Mouse (Mus musculus) CD8-positive naive resting alpha-beta T cell, adult 2 months (primary cell): ENCODE measurements around the gene Sfrp5.

Experiments used
- DNase-seq, 2 experiments: peaks; one replicate each; pipeline ENCODE4 v3.0.0; 2022; ENCODE audit warnings: low read depth in 2 of 2, low spot score in 2 of 2

The Sfrp5 gene

DNA sequence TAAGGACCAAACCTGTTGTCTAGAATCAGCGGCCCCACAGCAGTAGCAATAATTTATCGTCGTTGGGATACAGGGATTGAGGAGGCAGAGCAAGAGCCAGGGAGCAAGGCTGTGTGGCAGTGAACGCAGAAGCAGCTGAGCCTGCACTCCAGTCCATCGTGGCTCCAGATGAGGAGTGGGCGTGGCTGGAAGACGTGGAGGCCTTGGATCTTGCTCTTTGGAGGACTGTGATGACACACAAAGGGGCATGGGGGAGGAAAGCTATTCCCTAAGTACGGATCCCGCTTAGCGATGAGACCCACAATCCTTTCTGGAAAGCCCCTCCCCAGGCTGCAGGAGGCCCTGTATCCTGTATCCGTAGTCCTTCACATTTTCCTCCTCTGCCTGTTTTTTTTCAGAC lies 4.0 kb downstream of the Sfrp5 start:
- no peak for DNase-seq

DNA sequence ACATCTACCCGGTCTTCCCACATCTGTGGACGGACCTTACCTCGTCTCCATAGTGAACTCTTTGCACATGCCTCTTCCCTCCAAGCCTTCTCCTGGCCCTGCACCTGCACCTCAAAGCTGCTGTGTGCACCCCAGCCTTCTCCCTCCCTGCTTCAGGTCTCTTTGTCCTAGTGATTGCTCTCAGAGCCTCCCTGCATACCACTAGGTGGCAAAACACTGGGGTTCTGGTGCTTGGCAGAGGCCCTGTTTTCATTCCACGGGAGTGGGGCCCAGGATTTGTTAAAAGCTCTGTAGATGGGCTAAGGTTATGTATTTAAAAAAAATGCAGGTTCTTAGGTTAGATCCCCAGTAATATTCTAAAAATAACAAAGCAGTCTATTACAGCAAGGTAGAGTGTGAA lies 5.0 kb downstream of the Sfrp5 start:
- no peak for DNase-seq

DNA sequence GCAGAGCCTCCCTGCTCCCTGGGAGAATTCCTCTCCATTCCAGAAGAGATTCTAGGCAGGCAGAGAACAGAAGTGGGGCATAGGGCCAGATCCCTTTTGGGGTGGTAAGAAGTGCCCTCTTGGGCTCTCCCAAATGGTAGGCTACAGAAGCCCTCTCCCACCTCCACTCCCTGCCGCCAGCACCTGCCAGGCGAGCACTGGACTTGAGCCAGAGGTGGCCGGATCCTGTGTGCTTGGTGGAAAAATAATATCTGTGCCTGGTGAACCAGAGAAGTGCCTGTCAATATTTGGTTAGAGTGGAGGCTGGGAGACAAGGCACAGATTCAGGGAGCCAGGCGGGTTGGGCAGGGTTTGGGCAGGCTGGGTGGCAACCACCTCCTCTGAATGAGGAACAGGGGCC lies 5.7 kb downstream of the Sfrp5 start:
- DNase-seq = no peak

DNA sequence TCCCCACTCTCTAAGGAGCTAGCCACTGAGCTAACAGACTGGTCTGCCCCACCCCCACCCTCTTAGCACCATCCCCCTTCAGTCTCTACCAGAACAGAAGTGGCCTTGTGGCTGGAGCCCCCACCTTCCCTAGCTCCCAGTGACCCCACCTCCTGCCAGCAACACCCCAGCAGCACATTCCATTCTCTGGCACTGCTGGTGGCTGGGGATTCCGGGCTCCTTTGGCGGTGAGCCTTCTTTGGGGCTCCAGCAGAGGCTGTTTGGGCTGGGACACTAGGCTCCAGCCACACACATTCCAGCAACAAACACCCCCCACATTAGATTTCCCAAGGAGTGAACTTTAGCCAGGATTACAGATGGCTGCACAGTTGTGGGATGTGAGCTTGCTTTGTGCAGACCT lies 8.7 kb downstream of the Sfrp5 start:
- no peak for DNase-seq

DNA sequence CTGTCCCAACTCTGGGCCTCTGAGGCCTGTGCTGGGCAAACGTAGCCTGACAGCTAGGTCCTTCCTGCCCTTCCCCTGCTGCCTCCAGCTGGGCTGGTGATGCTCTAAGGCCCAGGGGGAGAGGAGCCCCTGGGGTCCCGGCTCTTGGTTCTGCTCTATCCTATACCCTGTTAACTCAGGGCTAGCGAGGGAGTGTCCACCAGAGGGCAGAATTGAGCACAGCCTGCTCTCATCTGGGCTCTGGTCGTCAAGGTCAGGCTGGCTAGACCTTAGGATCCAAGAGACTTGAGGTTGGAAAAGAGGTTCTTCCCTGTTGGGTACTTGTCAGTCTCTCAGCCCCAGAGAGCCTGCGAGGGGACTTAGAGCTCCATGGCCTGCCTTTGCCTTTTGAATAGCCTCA lies 11.6 kb downstream of the Sfrp5 start:
- peak in 1 of 2 experiments; percentile 42 for DNase-seq

DNA sequence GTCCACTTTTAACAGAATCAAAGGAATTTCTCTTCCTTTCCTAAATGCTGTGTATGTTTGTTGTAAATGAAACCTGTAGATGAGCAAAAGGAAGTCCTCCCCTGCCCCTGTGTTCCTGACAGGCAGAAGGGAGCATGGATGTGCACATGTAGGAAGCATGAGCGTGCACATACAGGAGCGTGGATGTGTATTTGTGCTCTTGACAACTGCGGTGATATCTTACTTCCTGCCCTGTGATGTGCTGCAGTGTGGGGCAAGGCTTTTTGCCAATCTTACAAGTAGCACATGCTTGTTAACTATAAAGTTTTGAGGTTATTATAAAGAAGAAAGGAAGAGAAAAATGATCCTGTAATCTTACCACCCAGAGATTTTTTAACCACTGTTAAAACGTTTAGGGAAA lies 12.3 kb downstream of the Sfrp5 start:
- DNase-seq = no peak

DNA sequence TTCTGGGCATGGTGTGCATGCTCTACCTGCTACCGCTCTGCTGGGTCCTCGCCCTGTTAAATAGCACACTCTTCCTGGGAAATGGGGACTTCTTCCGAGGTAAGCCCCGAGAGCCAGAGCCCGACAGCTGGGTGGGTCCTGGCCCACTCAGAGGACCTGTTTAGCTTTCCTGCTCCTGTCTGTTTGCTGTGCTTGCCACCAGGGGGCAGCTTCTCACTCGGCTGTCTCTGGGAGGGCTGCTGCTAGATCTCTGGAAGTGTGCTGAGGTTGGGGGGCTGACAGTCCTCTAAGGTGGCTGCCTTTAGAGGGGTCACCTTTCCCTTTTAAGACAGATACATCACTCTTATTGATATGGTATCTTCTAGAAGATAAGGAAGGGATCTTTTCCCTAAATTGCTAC lies 19.4 kb downstream of the Sfrp5 start:
- DNase-seq = no peak

DNA sequence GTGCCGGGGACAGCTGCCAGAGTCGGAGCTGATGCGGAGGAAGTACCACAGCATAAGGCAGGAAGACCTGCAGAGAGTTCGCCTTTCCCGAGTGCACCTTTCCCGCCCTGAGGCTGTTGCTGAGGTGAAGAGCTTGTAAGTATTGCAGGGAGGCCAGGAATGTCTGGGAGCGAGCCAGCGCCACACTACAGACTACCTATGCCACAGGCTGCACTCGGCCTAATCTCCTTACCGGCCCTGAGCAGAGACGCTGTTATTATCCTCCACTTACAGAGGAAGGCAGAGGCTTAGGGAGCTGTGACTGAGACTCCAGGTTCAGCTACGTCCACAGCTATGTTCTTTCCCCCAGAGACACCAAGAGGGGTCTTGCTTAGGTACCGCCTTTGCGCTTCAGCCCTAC lies 22.7 kb downstream of the Sfrp5 start:
- no peak for DNase-seq

DNA sequence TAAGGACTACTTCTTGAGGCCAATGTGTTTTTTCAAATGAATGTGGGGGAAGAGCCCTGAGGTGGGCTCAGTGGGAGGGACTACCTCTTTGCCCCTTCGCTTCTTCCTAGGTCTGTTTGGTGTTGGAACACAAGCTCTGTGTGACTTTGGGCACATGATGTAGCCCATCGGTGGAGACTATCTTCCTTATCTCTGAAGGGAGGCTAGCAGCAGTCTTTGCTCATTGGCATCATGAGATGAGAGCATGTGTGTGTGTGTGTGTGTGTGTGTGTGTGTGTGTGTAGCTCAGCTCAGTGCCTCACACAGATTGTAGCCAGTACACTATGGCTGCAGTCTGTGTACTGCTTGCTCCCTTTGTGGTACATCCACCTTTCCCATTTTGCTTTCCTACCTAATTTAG lies 24.6 kb downstream of the Sfrp5 start:
- no peak for DNase-seq

DNA sequence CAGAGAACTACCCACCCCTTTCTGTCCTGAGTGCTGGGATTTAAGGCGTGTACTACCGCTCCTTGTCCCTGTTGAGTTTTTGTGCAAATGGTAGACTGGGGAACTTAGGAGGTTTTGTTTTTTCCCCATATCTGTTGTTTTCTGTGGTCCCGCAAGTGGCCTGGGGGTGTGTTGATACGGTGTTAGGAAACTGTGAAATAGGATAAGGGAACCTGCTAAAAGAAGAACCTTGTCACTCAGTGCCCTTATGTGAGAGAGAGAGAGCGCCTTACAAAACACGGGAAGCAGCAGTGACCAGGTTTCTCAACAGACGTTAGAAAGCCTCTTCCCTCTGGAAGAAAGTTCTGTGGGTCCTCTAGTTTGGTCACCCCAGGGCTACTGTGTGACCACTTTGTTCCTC lies 25.2 kb downstream of the Sfrp5 start:
- no peak for DNase-seq

DNA sequence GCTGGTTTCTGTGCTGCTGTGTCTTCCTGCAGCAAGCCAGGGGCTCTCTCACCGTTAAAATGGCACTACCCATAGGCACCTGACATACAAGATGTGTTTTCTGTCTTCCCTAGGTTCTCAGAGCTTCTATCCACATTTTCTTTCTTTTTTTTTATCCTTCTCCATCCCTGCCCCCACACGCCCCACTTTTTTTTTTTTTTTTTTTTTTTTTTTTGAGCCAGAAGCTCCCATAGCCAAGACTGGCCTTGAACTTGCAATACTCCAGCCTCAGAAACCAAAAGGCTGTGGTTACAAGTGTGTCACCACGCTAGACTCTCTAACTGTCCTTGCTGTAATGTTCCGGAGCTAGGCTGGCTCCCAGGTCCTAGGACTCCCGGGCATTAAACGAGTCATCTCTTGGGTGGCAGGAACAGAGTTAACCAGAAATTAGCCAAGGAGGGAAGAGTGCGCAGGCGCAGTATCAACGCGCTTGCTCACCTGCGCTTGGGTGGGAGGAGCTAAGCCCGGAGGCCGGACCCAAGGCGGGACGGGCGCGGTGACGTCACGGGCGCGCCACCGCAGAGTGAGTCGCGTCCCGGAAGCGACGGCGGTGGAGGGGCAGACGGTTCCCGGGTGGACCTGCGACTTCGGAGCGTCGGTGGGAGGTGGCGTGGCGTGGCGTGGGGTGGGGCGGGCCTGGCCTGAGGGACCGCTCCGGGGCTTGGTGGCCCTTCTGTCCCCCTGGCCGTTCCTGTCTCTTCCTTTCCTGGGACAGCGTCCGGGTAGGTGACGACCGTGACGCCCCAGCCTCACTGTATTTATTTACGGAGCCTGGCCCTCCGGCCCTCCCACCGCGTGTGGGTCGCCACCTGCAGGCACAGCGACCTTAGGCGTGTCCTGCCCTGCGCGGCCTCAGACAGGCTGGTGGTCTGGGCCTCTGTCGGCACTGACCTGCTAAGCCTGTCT lies 31.8 kb downstream of the Sfrp5 start:
- DNase-seq = peak; percentile 88 to 92

DNA sequence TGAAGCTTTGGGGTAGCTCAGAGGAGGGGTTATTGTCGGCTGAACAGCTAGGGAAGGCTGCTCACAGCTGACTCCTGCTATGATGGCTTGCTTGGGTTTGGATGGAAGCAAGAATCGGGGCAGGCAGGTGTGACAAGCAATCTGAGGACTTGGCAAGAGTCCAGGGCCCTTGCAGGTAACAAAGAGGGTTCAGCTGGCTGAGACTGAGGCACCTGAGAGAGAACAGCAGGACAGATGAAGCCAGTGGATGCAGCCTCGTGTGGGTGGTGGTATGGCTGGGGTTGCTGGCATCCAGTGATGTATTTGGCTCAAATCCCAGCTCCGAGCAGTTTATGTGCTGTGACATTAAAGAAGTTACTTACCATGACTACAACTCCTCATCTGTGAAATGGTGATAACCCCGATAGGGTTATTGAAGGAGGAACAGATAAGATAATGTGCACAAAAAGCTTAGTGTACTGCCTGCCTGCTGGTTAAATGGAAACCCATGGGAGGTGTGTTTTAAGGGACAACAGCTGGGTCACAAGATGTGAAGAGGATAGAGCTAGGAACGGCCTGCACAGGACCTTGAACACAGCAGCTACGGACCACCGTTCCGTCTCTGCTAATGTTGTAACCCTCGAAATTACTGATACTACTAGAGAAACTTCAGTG lies 32.6 kb downstream of the Sfrp5 start:
- no peak for DNase-seq

DNA sequence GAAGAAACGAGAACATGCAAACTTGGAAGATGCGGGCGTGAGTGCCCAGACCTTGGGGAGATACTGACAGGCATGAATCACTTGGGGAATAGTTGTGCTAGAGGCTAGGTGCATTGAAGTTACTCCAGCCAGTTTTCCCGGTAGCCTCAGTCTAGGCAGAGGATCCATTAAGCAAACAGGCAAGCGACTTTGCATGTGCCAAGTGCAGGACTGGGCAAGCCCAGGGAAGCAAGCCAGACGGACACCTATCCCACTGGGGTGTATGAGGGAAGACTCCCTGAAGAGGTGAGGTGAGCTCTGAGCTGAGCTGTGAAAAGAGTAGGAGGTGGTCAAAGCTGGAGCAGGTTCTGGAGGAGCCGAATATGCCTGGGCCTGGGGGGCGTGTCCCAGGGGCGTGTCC lies 34.6 kb downstream of the Sfrp5 start:
- no peak for DNase-seq

DNA sequence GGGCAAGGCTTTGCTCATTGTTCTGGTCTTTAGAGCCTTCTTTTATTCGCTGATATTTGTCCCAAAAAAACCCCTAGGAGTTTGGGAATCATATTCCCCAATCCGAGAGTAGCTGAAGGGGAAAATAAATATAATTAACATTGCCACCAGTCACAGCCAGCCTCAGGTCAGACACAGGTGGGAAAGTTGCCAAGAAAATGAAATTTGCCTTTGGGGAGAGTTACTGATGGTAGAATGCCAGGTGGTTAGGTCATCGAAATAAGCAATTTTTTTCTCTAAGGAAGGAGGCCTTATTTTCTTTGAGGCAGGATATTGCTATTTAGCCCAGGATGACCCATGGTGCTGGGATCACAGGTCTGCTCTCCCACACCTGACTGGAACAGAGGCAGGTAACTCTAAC lies 35.3 kb downstream of the Sfrp5 start:
- DNase-seq = no peak

DNA sequence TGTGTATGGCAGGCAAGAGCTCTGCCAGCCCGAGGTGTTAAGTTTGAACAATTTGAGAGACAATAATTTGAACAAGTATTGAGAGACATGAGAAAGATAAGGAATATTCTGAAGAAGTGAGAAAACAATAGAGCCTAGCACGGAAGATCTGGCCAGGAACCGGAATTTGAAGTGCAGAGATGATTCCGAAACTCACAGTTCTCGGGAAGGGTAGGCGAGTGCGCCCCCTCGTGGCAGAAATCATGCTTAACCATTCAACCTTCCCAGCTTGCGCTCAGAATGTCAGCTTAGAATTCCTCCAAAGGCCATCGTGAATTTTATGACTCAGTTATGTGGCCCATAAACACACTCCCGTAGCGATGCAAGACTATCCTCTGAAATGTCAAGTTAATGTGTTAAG lies 35.9 kb downstream of the Sfrp5 start:
- peak; percentile 78 to 83 for DNase-seq

DNA sequence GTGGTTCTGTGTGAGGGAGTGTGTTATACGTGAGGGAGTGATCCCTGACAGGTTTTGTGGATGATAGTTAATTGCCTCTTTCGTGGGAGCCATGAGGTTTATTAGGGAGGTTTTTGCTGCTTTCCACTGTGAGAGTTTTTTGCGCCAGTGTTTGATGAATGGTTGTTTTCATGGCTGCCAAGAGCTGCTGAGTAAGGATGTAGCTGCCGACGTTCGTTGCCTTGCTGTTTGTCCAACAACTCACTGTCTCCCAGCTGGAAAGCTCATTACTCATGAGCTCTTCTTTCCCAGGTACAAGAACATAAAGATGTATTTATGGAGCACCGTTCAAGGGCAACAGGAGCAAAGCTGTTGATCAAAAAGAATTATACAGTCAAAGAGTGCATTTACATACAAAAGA lies 37.9 kb downstream of the Sfrp5 start:
- no peak for DNase-seq

DNA sequence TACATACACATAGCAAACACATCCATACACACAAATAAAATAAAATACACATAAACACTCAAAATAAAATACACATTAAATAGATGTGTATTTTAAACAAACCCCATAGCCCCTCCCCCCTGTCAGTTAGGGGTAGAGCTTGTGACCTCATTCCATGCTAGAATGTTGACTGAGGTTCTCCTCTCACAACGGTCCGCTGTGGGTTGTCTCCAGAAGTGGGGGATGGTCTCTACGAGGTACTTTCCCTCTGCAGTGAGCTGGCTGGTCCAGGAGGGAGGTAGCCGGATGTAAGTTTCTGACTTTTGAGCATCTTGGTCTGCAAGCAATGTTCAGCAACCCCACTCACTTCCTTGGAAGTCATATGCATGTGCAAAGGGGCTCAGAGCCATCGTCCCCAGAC lies 38.3 kb downstream of the Sfrp5 start, which contains the start of gene Zfyve27:
Zfyve27 (plus strand) TSS at position 188 of the 400 bp plus-strand sequence.
- DNase-seq = no peak

DNA sequence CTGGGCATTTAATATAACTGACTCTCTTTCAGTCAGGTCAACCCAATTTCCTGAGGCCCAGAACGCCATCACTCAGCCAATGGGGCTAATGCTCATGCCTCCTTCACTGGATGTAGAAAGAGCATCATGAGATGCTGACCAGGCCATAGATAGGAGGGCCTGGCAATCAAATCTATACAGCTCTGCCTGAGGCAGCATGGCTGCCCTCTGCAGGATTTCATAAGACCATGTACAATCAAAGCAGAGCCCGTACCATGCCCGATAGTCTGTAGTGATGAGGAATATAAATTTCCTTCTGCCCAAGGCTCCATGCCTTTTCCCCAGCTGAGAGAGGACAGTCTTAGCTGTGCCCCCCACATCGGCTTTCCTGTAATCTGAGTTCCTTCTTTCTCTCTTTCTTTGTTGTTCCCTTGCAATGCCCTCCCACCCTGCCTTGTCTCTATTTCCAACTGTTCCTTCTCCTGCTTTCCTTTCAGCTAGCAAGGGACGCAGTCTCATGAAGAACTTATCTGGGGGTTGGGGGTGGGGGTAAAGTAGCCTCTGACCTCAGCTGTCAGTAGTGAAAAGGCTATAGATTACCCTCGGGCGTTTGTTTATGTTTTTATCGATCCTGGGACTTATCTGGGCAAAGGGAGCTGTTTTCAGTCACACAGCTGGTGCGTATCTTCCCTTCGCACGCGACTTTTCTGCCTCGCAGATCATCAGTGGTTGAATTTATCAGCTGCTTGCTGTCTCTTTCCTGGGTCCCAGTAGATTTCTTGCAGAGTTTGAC lies 43.6 kb downstream of the Sfrp5 start:
- no peak for DNase-seq

DNA sequence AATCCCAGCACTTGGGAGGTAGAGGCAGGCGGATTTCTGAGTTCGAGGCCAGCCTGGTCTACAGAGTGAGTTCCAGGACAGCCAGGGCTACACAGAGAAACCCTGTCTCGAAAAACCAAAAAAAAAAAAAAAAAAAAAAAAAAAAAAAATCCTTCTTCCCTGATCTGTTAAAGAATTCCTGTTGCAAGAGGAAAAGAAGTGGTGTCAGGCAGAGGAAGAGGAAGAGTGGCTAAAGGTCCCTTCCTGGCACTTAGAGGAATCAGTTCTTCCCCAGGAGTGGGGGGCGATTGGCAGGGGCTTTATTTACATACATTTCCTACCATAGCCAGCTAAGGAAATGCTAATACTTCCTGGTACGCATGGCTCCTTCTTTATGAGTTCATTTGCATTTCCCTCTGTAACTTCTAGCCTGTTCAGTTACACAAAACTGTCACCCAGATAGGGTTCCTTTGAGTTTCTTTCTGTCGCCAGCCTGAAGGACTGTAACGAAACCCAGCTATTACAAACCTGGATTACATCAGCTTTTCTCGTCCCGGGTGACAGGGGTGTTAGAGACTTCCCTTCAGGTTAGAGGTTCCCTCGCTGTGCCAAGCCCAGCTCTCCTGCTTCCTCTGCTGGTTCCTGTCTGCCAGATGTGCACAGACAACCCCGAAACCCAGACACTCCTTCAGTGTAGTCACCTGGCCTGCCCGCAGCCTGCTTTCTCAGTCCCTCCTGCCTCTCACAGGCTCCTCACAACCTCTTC lies 44.4 kb downstream of the Sfrp5 start:
- DNase-seq = no peak

DNA sequence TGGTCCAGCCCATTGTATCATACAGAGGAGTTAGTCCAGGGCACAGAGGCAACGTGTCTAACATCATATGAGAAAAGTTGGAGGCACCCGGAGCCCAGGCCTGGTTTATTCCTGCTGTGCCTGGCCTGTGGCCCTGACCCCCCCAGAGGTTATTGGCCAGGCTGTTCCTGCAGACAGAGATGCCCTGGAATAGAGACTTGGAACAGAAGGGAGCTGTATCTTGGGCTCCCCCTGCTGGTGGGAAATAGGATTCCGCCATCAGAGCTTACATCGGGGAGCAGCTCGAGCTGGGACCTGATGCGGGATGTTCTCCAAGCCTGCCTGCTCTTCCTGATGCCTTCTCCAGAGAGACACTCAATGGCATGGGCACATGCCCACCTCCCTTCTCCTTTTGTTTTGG lies 50.1 kb downstream of the Sfrp5 start:
- peak; percentile 69 to 73 for DNase-seq

DNA sequence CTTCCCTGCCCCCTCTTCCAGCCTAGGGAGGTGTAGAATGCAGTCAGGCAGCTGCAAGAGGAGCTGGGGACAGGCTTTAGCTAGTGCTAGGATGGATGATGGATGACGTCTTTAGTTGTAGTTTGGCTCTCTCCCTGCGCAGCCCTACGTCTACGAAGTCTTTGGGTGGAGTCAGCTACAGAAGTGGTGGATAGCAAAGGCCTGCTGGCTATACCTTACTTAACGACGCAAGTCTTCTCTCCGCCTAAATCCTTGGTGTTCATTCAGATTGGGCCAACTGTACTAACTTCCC lies 53.5 kb downstream of the Sfrp5 start:
- no peak for DNase-seq
